Mouse (Mus musculus) ES-Bruce4 (cell line): Measurements from ENCODE around the gene Tex29.

ENCODE experiments used
- CTCF ChIP-seq: IDR thresholded peaks from one replicate; pipeline ENCODE4 v1.8.1; 2011; ENCODE audit warnings: low read depth, low read length
- EP300 ChIP-seq: IDR thresholded peaks from 2 replicates; pipeline ENCODE4 v1.6.1; 2011; ENCODE audit warnings: low read depth, low read length; ENCODE audit not compliant: insufficient read depth
- POLR2A ChIP-seq: IDR thresholded peaks from one replicate; pipeline ENCODE4 v1.8.1; 2011; ENCODE audit warnings: low read length; ENCODE audit not compliant: insufficient read depth

DNA sequence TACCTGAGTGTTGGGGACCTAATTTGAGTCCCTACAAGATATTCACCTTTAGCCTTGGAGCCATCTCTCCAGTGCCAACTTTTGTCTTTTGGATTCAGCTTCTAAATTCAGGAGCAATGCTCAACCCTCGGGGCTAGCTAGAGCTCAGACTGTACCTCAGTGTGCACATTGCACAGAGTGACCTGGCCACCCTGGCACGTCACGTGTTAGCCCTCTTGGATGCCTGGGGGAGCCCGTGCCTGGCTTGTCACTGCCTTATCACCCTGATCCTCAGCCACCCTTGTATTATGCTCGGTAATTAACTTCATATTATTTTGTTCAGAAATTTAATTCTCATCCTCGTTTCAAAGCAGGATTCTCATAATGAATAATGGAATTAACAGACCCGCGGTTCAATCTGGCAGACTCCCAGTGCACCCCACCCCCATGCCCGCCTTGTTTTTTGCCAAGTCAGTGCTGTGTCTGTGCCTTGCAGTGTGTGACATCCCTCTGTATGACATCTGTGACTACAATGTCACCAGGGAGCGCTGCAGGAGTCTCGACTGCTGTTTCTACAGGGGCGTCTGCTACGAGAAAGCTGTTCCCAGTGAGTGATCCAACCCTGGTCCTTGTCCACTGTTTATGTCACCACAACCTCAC, 3.5 kb downstream of the Tex29 start:
- TF ChIP-seq POLR2A = no peak
- TF ChIP-seq CTCF = no peak
- TF ChIP-seq EP300 = no peak
